ENCODE assay signal across 8 mouse cellular contexts in genomic region chr6:134791251-134792118, GRCm38 (mm10). TPM values are rescaled to one million over a fixed set of nuclear protein-coding genes. Genes with fewer than 3 reads are reported as not detected.
A peak's percentile ranks its signal among the peaks of the same experiment; 100 is the strongest.
DNase-seq lines count a peak whose midpoint lies in the region; ATAC-seq and TF ChIP-seq lines count a peak whose summit lies in the region.

No protein-coding gene starts in this region.

- no peaks in the 10 kb centered on the region for H3K9me3 ChIP-seq in E14TG2a.4 (ENCODE audit: low read length)
- no peaks in the 10 kb centered on the region for H3K9me3 ChIP-seq in heart, embryonic 11.5 days (replicated peaks; ENCODE audit: control insufficient read depth, low read length)
- H3K9me3 ChIP-seq in lung, embryonic 14.5 days (ENCODE audit: low read depth, low read length) = no peaks in the 10 kb centered on the region
- H3K9me3 ChIP-seq in neural tube, embryonic 14.5 days (ENCODE audit: control insufficient read depth, low read length) = no peaks in the 10 kb centered on the region

- H3K27me3 ChIP-seq in E14TG2a.4 (ENCODE audit: insufficient read depth, low read length) = peaks cover 9% of the 10 kb centered on the region
- H3K27me3 ChIP-seq in heart, embryonic 11.5 days (ENCODE audit: control insufficient read depth, insufficient read depth, low read length) = no peaks in the 10 kb centered on the region
- H3K27me3 ChIP-seq in lung, embryonic 14.5 days (ENCODE audit: insufficient read depth, low read length) = no peaks in the 10 kb centered on the region
- peaks cover 2% of the 10 kb centered on the region for H3K27me3 ChIP-seq in neural tube, embryonic 14.5 days (ENCODE audit: control insufficient read depth, insufficient read depth, low read length)

- peak overlapping the region; percentile 76 for H3K4me2 ChIP-seq in heart, embryonic 11.5 days
- H3K4me2 ChIP-seq in lung, embryonic 14.5 days = peak overlapping the region; percentile 78
- peak overlapping the region; percentile 73 for H3K4me2 ChIP-seq in neural tube, embryonic 14.5 days (ENCODE audit: low read depth, low read length)

- 0 out of 2 replicates have a peak, but pooled peaks cover 5% of the 10 kb centered on the region for H3K36me3 ChIP-seq in E14TG2a.4 (ENCODE audit: insufficient read depth, low read length)
- no peaks in the 10 kb centered on the region for H3K36me3 ChIP-seq in heart, embryonic 11.5 days (ENCODE audit: control insufficient read depth, insufficient read depth, low read length)
- H3K36me3 ChIP-seq in lung, embryonic 14.5 days (ENCODE audit: insufficient read depth) = no peaks in the 10 kb centered on the region
- no peaks in the 10 kb centered on the region for H3K36me3 ChIP-seq in neural tube, embryonic 14.5 days (ENCODE audit: control insufficient read depth, insufficient read depth, low read length)

- WGBS in heart, embryonic 11.5 days (ENCODE audit: insufficient replicate concordance) = under 1% methylated on average over 45 of the region's 46 CpGs
- 1% methylated on average over 46 of the region's 46 CpGs for WGBS in lung, embryonic 14.5 days
- 1% methylated on average over 40 of the region's 46 CpGs for WGBS in neural tube, embryonic 14.5 days

- H3K4me3 ChIP-seq in E14TG2a.4 (replicated peaks; ENCODE audit: low read length) = peak overlapping the region; percentile 87
- H3K4me3 ChIP-seq in heart, embryonic 11.5 days (ENCODE audit: low read depth, low read length) = peak overlapping the region; percentile 82
- H3K4me3 ChIP-seq in lung, embryonic 14.5 days (ENCODE audit: low read depth, low read length) = peak overlapping the region; percentile 67
- H3K4me3 ChIP-seq in neural tube, embryonic 14.5 days (ENCODE audit: low read depth, low read length) = peak overlapping the region; percentile 60

- peaks cover 28% of the 10 kb centered on the region for H3K4me1 ChIP-seq in E14TG2a.4 (replicated peaks; ENCODE audit: low read depth, low read length)
- peaks cover 10% of the 10 kb centered on the region for H3K4me1 ChIP-seq in heart, embryonic 11.5 days (ENCODE audit: control insufficient read depth, insufficient read depth, low read length)
- H3K4me1 ChIP-seq in lung, embryonic 14.5 days (ENCODE audit: insufficient read depth) = 0 out of 2 replicates have a peak, but pooled peaks cover 2% of the 10 kb centered on the region
- no peaks in the 10 kb centered on the region for H3K4me1 ChIP-seq in neural tube, embryonic 14.5 days (ENCODE audit: control insufficient read depth, insufficient read depth, low read length)

- DNase-seq in embryo, embryonic 9.5 days (ENCODE audit: extremely low spot score) = peak; percentile 29
- peak; percentile 42 to 48 for DNase-seq in kidney, adult 8-10 months
- DNase-seq in lung, embryonic 14.5 days = peak; percentile 58
- DNase-seq in ovary, adult 18-20 months (ENCODE audit: low spot score) = no peak

- peak; percentile 38 for ATAC-seq in activated CD4-positive, CD25-positive, alpha-beta regulatory T cell, adult 4 months
- no peak for ATAC-seq in heart, embryonic 11.5 days (replicated peaks; ENCODE audit: insufficient number of reproducible peaks, low FRiP score, low TSS enrichment)
- ATAC-seq in lung, embryonic 14.5 days (ENCODE audit: insufficient read depth) = peak; percentile 1; the same call in 1 of the 2 replicates
- ATAC-seq in neural tube, embryonic 14.5 days (ENCODE audit: low read depth) = no peak

- H3K9ac ChIP-seq in heart, embryonic 11.5 days (ENCODE audit: low read depth, low read length) = peak overlapping the region; percentile 99
- H3K9ac ChIP-seq in lung, embryonic 14.5 days = peak overlapping the region; percentile 98
- peak overlapping the region; percentile 85 for H3K9ac ChIP-seq in neural tube, embryonic 14.5 days (replicated peaks; ENCODE audit: low read depth, low read length)

- peak overlapping the region; percentile 99 for H3K27ac ChIP-seq in heart, embryonic 11.5 days (ENCODE audit: low read depth, low read length)
- H3K27ac ChIP-seq in lung, embryonic 14.5 days (ENCODE audit: low read depth) = peak overlapping the region; percentile 99
- H3K27ac ChIP-seq in neural tube, embryonic 14.5 days (ENCODE audit: low read depth, low read length) = peak overlapping the region; percentile 60; the same call in 1 of the 2 replicates

- no peak for TF ChIP-seq CTCF in E14TG2a.4 (conservative IDR thresholded peaks at IDR 0.05; ENCODE audit: low read length)
- no peak for TF ChIP-seq CTCF in lung, embryonic 14.5 days (IDR thresholded peaks at IDR 0.05; ENCODE audit: low read depth)

RNA-seq across cellular contexts. Expression of gene Dusp16, which starts 0.9 kb away (rescaled TPM):
- 1 to 10 TPM; 1.9 to 2.2 TPM for polyA plus RNA-seq in activated CD4-positive, CD25-positive, alpha-beta regulatory T cell, adult 4 months (2017; shearing (Covaris generic))
- polyA plus RNA-seq in heart, embryonic 11.5 days (2014; fragmentation: Nextera tagmentation; extraction: Ambion mirVana) = 19.7 and 20.6 TPM in 2 replicates
- 12.7 and 12.9 TPM in 2 replicates for polyA plus RNA-seq in lung, embryonic 14.5 days (2014; fragmentation: Nextera tagmentation; extraction: Ambion mirVana)
- polyA plus RNA-seq in neural tube, embryonic 14.5 days (2014; fragmentation: Nextera tagmentation; extraction: Ambion mirVana) = 3.5 and 7.8 TPM in 2 replicates

RNA-seq across cellular contexts. Expression of gene Crebl2, which starts 38.5 kb away (rescaled TPM):
- polyA plus RNA-seq in activated CD4-positive, CD25-positive, alpha-beta regulatory T cell, adult 4 months (2017; shearing (Covaris generic)) = 10 to 100 TPM; 26.3 to 31.1 TPM
- polyA plus RNA-seq in heart, embryonic 11.5 days (2014; fragmentation: Nextera tagmentation; extraction: Ambion mirVana) = 1.3 and 1.5 TPM in 2 replicates
- 1.3 and 1.4 TPM in 2 replicates for polyA plus RNA-seq in lung, embryonic 14.5 days (2014; fragmentation: Nextera tagmentation; extraction: Ambion mirVana)
- 4.3 and 4.8 TPM in 2 replicates for polyA plus RNA-seq in neural tube, embryonic 14.5 days (2014; fragmentation: Nextera tagmentation; extraction: Ambion mirVana)

Comparison
In these comparisons a context has a peak if more than half of its experiments do, and no peak if none do; other contexts are left out.
1. ATAC-seq: peak in activated CD4-positive, CD25-positive, alpha-beta regulatory T cell, adult 4 months (single experiment) and lung, embryonic 14.5 days (single experiment); none in heart, embryonic 11.5 days (single experiment) and neural tube, embryonic 14.5 days (single experiment).
2. Peak in every context shown above with its lines, with median percentiles within 50 percentile points of each other: H3K4me3 ChIP-seq, H3K27ac ChIP-seq, H3K4me2 ChIP-seq and H3K9ac ChIP-seq.